8 mouse cellular contexts compared by ENCODE assay signal in genomic region chr3:70103983-70104827, GRCm38 (mm10).
DNase-seq lines count a peak whose midpoint lies in the region; ATAC-seq and TF ChIP-seq lines count a peak whose summit lies in the region.

No protein-coding gene starts in this region.

- peak overlapping the region; percentile 63 for H3K4me3 ChIP-seq in cerebellum, adult 2 months (replicated peaks; ENCODE audit: insufficient read depth, low read depth, low read length)
- peak overlapping the region; percentile 34 for H3K4me3 ChIP-seq in hindbrain, embryonic 14.5 days (replicated peaks; ENCODE audit: low read length)

- 2% methylated on average over 21 of the region's 21 CpGs for WGBS in cerebellum, adult 2 months
- WGBS in hindbrain, embryonic 14.5 days = 9% methylated on average over 21 of the region's 21 CpGs

- H3K9me3 ChIP-seq in hindbrain, embryonic 14.5 days (ENCODE audit: control insufficient read depth, low read length) = no peaks in the 10 kb centered on the region

- peak overlapping the region; percentile 69 for H3K4me2 ChIP-seq in hindbrain, embryonic 14.5 days (replicated peaks)

- no peaks in the 10 kb centered on the region for H3K27me3 ChIP-seq in cerebellum, adult 2 months (ENCODE audit: control insufficient read depth, insufficient read depth, low read length)
- H3K27me3 ChIP-seq in hindbrain, embryonic 14.5 days (ENCODE audit: control insufficient read depth, insufficient read depth, low read length) = no peaks in the 10 kb centered on the region

- peak; percentile 64 for ATAC-seq in frontal cortex, adult (ENCODE audit: low TSS enrichment)
- ATAC-seq in hindbrain, embryonic 14.5 days (ENCODE audit: low FRiP score) = peak; percentile 54
- ATAC-seq in erythroid progenitor cell, adult 5-6 weeks (replicated peaks; ENCODE audit: low FRiP score, poor library complexity, severe bottlenecking) = no peak

- H3K27ac ChIP-seq in cerebellum, adult 2 months (ENCODE audit: insufficient read depth, low read length) = no peak overlapping the region
- H3K27ac ChIP-seq in hindbrain, embryonic 14.5 days = peak overlapping the region; percentile 23; the same call in 1 of the 2 replicates

- DNase-seq in ZHBTc4 (ENCODE audit: low read depth, low spot score) = peak; percentile 68
- DNase-seq in cerebellum, adult 2 months = peak; percentile 69 to 77
- peak; percentile 98 for DNase-seq in hindbrain, embryonic 14.5 days (ENCODE audit: low spot score)
- DNase-seq in layer of hippocampus, postnatal 25 days (ENCODE audit: extremely low spot score in 1 of 2, low spot score in 1 of 2) = peak; percentile 63 to 94
- DNase-seq in lung, postnatal 14 days = peak; percentile 79
- peak; percentile 86 for DNase-seq in right cerebral cortex, adult 18-20 months

- TF ChIP-seq CTCF in cerebellum, adult 2 months (IDR thresholded peaks at IDR 0.05; ENCODE audit: borderline replicate concordance, insufficient read depth, low read depth, low read length) = peak; percentile 62; the same call in 1 of the 2 replicates

- H3K4me1 ChIP-seq in cerebellum, adult 2 months (ENCODE audit: control insufficient read depth, insufficient read depth, low read length) = peaks cover 5% of the 10 kb centered on the region
- H3K4me1 ChIP-seq in hindbrain, embryonic 14.5 days (replicated peaks; ENCODE audit: control insufficient read depth, insufficient read depth, low read length) = no peaks in the 10 kb centered on the region

- H3K9ac ChIP-seq in hindbrain, embryonic 14.5 days = peak overlapping the region; percentile 61

- H3K36me3 ChIP-seq in hindbrain, embryonic 14.5 days (replicated peaks; ENCODE audit: control insufficient read depth, insufficient read depth) = no peaks in the 10 kb centered on the region

- no peak for TF ChIP-seq POLR2A in cerebellum, adult 2 months (IDR thresholded peaks at IDR 0.05; ENCODE audit: borderline replicate concordance, insufficient read depth, low read length)
